Mouse (Mus musculus) brain, embryonic 14.5 days (tissue): ENCODE measurements around the gene Mxi1. TPM values are rescaled to one million over a fixed set of nuclear protein-coding genes. Genes with fewer than 3 reads are reported as not detected.

ENCODE experiments used
- DNase-seq: peaks from one replicate; pipeline ENCODE4 v3.0.0-alpha.2; 2011; ENCODE audit warnings: low read depth
- CTCF ChIP-seq: fragments of 200-500 bp; IDR thresholded peaks from 2 replicates; pipeline ENCODE4 v1.5.1; 2012; ENCODE audit warnings: inconsistent platforms, mild to moderate bottlenecking, moderate library complexity, borderline replicate concordance; ENCODE audit not compliant: insufficient read depth, insufficient read length; ENCODE audit errors: extremely low read depth
- POLR2A ChIP-seq: fragments of 200-500 bp; IDR thresholded peaks from 2 replicates; pipeline ENCODE4 v1.6.1; 2012; ENCODE audit warnings: mild to moderate bottlenecking, inconsistent platforms, borderline replicate concordance; ENCODE audit not compliant: poor library complexity, insufficient read depth, insufficient read length, severe bottlenecking; ENCODE audit errors: extremely low read depth
- polyA plus RNA-seq: library from polyadenylated mRNA; depleted of rRNA; stranded (reverse); fragments of >200 nt; gene quantifications from 2 replicates; pipeline ENCODE4 v1.2.3, GENCODE M21; 2012; rRNA removed

The Mxi1 gene
- polyA plus RNA-seq, 1 experiment, result 44.2 TPM

DNA sequence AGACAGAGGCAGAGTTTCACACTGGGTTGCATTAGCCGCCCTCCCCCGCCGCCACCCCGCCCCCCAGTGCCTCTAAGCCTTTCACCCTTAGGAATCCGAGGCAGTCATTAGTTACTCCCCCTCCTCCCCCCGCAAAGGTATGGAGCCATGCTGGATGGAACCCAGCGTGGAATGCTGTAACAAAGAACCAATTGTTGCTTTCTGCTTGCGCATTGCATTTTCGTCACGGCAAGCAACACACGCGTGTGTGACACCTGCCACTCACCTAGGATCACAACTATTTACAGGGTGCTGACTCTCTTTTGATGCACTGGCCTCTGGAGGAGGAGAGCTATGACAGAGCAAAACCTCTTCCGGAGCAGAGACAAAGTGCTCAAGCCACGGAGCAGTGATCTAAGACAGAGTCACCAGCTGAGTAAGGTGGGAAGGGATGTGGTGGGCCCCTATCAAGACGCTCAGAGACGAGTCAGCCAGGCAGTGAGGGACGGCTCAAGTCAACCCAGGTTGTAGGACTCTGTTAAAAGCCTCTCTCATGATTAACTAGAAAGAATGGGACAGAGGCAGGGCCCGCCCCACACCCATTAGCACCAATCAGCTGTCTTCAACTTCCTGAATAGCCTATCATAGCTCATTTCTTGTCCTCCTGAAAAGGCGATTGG is 110.7 kb downstream of the Mxi1 start:
- no peak for TF ChIP-seq CTCF
- TF ChIP-seq POLR2A, result no peak
- peak; percentile 92 for DNase-seq

DNA sequence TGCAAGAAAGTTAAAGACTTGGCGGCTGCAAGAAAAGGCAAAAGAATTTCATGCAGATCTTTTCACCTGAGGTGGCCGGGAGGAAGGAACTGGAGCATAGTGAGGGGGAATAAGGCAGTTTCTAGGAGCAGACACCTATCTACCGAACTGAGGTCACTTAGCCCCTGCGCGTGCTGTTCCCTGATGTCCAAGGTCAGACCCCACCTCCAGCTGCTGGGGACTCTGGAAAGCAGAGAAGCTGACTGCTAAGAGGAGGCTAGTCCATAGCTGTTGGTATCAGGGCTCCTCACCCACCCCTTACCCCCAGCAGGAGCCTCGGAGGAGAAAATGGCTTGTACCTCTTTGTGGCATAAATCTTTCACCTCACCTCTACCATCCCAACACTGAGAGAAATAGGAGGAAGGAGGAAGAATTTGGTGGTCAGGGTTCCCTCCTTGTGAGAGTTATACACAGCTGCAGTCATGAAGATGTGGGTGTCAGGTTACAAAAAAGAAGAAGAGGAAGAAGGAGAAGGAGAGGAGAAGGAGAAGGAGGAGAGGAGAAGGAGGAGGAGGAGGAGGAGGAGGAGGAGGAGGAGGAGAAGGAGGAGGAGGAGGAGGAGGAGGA is 111.4 kb downstream of the Mxi1 start:
- TF ChIP-seq CTCF, result no peak
- no peak for TF ChIP-seq POLR2A
- DNase-seq, result no peak

DNA sequence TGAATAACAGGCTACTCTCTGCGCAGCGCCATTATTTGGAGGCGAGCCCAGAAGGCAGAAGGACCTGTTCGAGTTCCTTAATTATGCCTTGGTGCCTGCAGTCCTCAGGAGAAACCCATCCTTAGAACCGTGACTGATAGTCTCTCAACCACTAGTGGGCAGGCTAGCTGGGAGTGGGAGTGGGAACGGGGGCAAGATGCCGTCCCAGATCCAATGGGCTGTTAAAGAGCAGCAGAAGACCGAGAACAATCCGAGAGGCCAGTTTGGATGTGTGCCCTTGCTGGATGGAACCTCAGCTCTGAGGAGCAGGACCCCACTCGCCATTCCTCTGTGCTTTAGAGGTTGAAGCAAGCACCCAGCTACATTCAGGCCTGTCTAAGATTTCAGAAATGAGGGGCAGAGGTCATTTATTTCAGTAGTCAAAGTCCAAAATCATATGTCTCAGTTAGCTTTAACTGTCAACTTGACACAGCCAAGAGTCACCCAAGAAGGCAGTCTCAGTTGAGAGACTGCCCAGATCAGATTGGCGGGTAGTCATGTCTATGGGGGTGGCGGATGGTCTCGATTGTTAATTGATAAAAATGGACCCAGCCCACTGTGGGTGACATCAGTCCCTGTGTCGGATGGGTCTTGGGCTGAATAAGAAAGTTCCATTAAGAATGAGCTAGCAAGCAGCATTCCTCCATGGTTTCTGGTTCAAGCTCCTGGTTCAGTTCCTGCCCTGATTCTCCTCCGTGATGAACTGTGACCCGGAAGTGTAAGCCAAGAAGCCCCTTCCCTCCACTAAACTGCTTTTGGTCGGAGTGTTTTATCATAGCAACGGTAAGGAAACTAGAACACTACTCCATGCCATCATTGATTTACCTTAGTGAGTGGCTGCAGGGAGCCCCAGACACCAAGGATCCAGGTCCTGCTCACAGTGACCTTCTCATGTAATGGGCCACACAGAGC is 112.3 kb downstream of the Mxi1 start:
- no peak for DNase-seq

DNA sequence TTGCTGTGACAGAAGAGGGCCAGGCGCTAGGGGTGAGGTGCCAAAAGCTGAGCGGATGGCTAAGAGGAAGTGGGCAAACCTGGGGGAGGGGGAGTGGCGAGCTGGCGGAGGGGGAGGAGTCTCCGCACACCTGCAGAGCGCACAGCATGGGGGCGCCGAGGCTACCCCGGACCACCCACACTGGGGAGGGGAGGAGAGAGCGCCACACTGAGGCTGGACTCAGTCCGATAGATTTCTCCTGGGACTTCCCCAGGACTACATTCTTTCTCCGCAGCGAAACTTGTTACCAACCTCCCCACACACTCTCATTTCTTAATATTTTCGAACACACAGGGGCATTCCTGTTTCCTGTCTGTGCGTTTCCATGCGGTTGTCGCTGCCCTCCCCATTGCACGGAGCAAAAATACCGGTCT is 113.0 kb downstream of the Mxi1 start:
- DNase-seq, result no peak
- TF ChIP-seq POLR2A, result no peak
- TF ChIP-seq CTCF, result no peak

More for the DNA sequence above, 112.3 kb downstream of the Mxi1 start:
- TF ChIP-seq POLR2A (no peak), CTCF (peak; percentile 24; the same call in 1 of the 2 replicates)

DNA sequence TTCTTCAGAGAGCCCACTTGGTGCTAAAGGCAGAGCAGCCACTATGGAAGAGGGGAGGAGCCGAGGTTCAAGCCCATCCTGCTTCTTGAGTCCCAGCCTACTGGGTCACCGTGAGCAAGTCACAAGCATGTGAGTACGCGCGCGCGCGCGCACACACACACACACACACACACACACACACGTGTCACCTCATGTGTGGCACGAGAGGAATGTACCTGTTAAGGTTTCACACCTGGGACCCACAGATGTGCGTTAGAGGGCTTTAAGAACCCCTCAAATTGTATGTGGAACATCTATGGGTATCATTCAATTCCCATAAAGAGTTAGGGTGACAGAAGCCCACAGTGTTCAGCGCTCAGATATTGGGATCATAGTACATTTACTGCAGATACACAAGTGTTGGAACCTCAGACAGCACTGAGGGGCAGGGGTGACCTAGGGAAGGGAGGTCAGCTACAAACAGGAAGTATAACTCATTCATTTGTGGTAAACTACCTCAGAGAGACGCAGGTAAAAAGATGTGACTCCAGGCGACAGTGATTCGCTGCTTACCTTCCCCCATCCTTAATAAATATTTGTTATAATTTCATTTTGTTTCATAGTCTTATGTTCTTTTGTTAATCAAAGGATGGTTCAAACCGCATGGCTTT is 113.6 kb downstream of the Mxi1 start:
- TF ChIP-seq CTCF (no peak), POLR2A (no peak)
- no peak for DNase-seq

DNA sequence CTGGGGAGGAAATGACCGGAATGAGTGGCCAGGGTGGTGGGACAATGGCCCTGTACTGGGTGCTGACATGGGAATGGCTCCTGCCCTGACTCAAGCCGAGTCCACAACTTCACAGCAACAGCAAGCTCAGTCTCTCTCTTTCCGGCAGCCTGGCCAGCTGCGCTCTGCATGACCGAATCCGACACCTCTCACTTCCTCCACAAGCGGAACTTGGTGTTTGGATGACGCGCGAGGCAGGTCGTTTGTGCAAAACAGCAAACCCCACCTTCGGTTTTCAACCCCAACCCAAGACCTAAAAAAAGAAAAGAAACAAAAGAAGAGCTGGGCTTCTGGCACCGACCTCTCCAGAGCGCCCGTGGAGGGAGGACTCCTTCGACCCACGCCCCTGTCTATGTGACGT is 114.3 kb downstream of the Mxi1 start:
- no peak for DNase-seq
- no peak for TF ChIP-seq CTCF
- TF ChIP-seq POLR2A, result no peak

Other genes with a start within 250 kb of the Mxi1 start
- 17.7 and 22.8 TPM in 2 replicates for gene Add3, start 170.1 kb upstream of the Mxi1 start, polyA plus RNA-seq
- not detected in 2 replicates for gene Gm10197, start 61.2 kb downstream of the Mxi1 start, polyA plus RNA-seq
- gene Smndc1, start 80.1 kb downstream of the Mxi1 start, polyA plus RNA-seq, result 21.6 and 27.3 TPM in 2 replicates
- gene Dusp5, start 218.6 kb downstream of the Mxi1 start, polyA plus RNA-seq, result 2.3 and 2.5 TPM in 2 replicates